Mouse (Mus musculus) hindbrain, embryonic 16.5 days (tissue): ENCODE data around the gene Crispld2. TPM values are rescaled to one million over a fixed set of nuclear protein-coding genes. Genes with fewer than 3 reads are reported as not detected.
A peak's percentile ranks its signal among the peaks of the same experiment; 100 is the strongest.

Experiments used
- ATAC-seq: fragments of 200-750 bp; cut with Nextera tagmentation; 2 replicates; pipeline ENCODE4 v1.8.0; 2017; ENCODE audit warnings: moderate TSS enrichment, moderate library complexity
- H3K27ac ChIP-seq: fragments of 300-500 bp; sonication (generic); 2 replicates; pipeline ENCODE4 v1.5.1; 2014; ENCODE audit warnings: low read depth, mild to moderate bottlenecking, control low read depth, low read length, moderate library complexity
- H3K27me3 ChIP-seq: fragments of 300-500 bp; sonication (generic); replicated peaks from 2 replicates; pipeline ENCODE4 v1.6.1; 2014; ENCODE audit warnings: low read length; ENCODE audit not compliant: control insufficient read depth, insufficient read depth
- H3K36me3 ChIP-seq: fragments of 300-500 bp; sonication (generic); 2 replicates; pipeline ENCODE4 v1.6.1; 2014; ENCODE audit warnings: mild to moderate bottlenecking, low read length, moderate library complexity, mixed read lengths; ENCODE audit not compliant: control insufficient read depth, insufficient read depth
- H3K4me1 ChIP-seq: fragments of 300-500 bp; sonication (generic); 2 replicates; pipeline ENCODE4 v1.6.1; 2014; ENCODE audit warnings: low read depth, low read length; ENCODE audit not compliant: control insufficient read depth, insufficient read depth
- H3K4me2 ChIP-seq: fragments of 300-500 bp; sonication (generic); 2 replicates; pipeline ENCODE4 v1.6.1; 2014; ENCODE audit warnings: mild to moderate bottlenecking, low read length, control low read depth, moderate library complexity
- H3K4me3 ChIP-seq: fragments of 300-500 bp; sonication (generic); 2 replicates; pipeline ENCODE4 v1.5.1; 2014; ENCODE audit warnings: mild to moderate bottlenecking, low read length, control low read depth, moderate library complexity
- H3K9ac ChIP-seq: fragments of 300-500 bp; sonication (generic); 2 replicates; pipeline ENCODE4 v1.6.1; 2014; ENCODE audit warnings: low read depth, mild to moderate bottlenecking, control low read depth, low read length, moderate library complexity
- H3K9me3 ChIP-seq: fragments of 300-500 bp; sonication (generic); 2 replicates; pipeline ENCODE4 v1.6.1; 2014; ENCODE audit warnings: mild to moderate bottlenecking, low read length, moderate library complexity; ENCODE audit not compliant: control insufficient read depth
- WGBS: fragments of 180-500 bp; shearing (Covaris S2); extraction: QIAGEN DNeasy Blood & Tissue Kit; methylation state at CpG from one replicate; pipeline ENCODE4 v1.1.7; 2014; 5-methylcytosine and 5-hydroxymethylcytosine counted together
- polyA plus RNA-seq: library from polyadenylated mRNA; unstranded; fragments of >200 nt; fragmentation: Nextera tagmentation; extraction: Ambion mirVana; gene quantifications from 2 replicates; pipeline ENCODE4 v1.2.1, GENCODE M21; 2015

Crispld2 gene
- polyA plus RNA-seq, 1 experiment from 2014 or later, result 2.7 TPM

DNA sequence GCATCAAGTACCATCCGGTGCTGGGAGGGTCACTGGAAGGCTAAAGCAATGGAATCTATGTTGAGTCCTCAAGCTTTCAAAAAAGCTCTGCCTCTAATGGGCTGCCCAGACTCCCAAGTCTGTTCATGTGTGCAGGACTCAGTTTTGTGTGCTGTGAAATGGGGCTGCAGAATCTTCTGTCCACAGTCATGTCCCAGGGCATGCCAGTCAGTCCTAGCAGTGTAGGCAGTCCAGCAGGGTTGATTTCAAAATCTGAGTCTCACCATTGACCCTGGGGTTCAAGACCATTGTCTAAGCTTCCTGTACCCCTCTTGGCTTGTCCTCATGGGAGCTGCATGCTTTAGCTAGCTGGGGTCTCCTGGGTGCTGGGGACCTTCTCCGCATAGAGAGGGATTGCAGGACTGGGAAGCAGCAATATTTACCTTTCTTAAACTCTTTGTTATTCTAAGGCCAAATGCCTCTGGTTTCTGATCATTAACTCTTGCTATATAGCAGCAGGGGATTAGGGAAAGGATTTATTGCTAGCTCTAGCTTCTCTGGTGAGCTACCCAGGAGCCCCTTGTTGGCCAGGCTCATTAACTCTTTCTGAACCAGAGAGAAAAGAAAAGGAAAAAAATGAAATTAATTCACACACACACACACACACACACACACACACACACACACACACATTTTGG is 12.6 kb downstream of the Crispld2 start:
- H3K27me3 ChIP-seq, result no peaks in the 10 kb centered on the region
- H3K27ac ChIP-seq, result no peak overlapping the region
- H3K4me1 ChIP-seq, result peaks cover 3% of the 10 kb centered on the region
- no peak for ATAC-seq
- no peak overlapping the region for H3K4me3 ChIP-seq
- H3K36me3 ChIP-seq, result no peaks in the 10 kb centered on the region
- no peak overlapping the region for H3K9ac ChIP-seq
- no peak overlapping the region for H3K4me2 ChIP-seq
- no peaks in the 10 kb centered on the region for H3K9me3 ChIP-seq
- WGBS, result 57% methylated on average over 2 of the region's 2 CpGs

DNA sequence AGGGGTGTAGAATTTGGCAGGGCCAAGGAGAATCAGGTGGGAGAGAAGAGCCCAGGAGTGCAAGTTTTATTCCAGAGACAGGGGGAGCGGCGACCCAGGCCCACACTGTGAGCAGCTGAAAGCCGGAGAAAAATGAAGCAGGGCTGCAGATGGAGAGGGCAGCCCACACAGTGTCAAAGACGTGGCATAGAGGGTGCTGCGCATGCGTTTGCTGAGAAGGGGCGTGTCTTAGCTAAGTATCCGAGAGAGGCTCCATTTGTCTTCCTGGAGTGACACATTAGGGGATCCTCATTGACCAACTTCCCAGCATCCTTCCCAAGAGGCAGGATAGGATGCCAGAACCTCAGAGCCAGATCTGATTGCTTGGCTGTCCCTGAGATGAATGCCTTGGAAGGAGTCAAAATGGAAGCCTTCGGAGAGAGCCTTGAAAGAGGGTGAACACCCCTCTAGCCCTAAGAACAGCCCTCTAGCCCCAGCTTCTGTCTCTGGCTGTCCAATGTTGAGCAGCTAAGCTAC is 14.5 kb downstream of the Crispld2 start:
- Histone ChIP-seq H3K4me2 (no peak overlapping the region), H3K4me3 (no peak overlapping the region), H3K9ac (no peak overlapping the region), H3K36me3 (no peaks in the 10 kb centered on the region), H3K27me3 (no peaks in the 10 kb centered on the region; the same call in 1 of the 2 replicates), H3K27ac (no peak overlapping the region), H3K9me3 (no peaks in the 10 kb centered on the region), H3K4me1 (peaks cover 3% of the 10 kb centered on the region)
- ATAC-seq, result peak; percentile 40; the same call in 1 of the 2 replicates
- 37% methylated on average over 9 of the region's 9 CpGs for WGBS

DNA sequence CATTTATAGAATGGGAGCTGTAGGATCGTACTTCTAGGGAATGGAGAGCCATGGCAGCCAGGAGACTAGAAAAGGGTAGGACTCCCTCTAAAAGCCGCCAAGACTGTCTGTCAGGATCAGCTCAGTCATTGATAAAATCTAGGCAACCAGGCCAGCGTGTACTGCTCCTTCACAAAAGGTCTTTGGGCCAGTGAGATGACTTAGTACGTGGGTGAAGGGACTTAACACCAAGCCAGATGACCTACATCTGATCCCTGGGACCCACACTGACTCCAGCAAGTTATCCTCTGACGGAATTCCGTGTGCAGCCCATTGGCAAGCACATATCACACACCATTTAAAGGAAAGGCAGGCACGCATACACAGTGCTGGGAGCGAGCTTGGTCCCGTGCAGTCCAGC is 14.9 kb downstream of the Crispld2 start:
- Histone ChIP-seq H3K4me2 (no peak overlapping the region), H3K4me1 (peaks cover 3% of the 10 kb centered on the region), H3K9ac (no peak overlapping the region), H3K27ac (no peak overlapping the region), H3K4me3 (no peak overlapping the region), H3K27me3 (peaks cover 3% of the 10 kb centered on the region), H3K9me3 (no peaks in the 10 kb centered on the region), H3K36me3 (no peaks in the 10 kb centered on the region)
- WGBS, result 85% methylated on average over 9 of the region's 9 CpGs
- no peak for ATAC-seq

DNA sequence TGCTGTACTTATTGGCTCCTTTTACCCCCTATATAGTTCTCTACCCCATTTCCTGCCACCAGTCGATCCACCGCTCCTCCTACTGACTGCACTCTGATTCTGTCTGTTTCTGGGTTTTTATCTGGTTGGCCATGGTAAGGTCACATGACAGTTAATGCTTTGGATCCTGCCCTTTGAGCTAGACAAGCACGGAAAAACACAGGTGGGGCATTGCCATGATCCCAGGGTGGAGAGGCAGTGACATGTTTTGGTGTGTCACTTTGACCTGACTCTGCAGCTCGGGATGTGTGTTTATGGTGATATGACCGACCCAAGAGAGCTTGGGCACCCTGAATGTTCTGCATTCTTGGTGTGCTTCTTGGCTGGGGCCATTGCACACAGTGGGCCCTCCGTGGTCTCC is 17.0 kb downstream of the Crispld2 start:
- no peaks in the 10 kb centered on the region for H3K36me3 ChIP-seq
- no peaks in the 10 kb centered on the region for H3K9me3 ChIP-seq
- WGBS, result 74% methylated on average over 6 of the region's 6 CpGs
- H3K9ac ChIP-seq, result no peak overlapping the region
- no peak overlapping the region for H3K4me2 ChIP-seq
- no peak for ATAC-seq
- no peak overlapping the region for H3K27ac ChIP-seq
- H3K27me3 ChIP-seq, result peaks cover 3% of the 10 kb centered on the region
- peaks cover under 1% of the 10 kb centered on the region for H3K4me1 ChIP-seq
- no peak overlapping the region for H3K4me3 ChIP-seq

GRCm38 (mm10) chr8:120012491-120012890 is 20.3 kb downstream of the Crispld2 start:
- 82% methylated on average over 8 of the region's 8 CpGs for WGBS
- ATAC-seq, result no peak
- Histone ChIP-seq H3K4me2 (no peak overlapping the region), H3K36me3 (no peaks in the 10 kb centered on the region), H3K27me3 (peaks cover 3% of the 10 kb centered on the region), H3K9ac (no peak overlapping the region), H3K9me3 (no peaks in the 10 kb centered on the region), H3K4me1 (no peaks in the 10 kb centered on the region), H3K4me3 (no peak overlapping the region), H3K27ac (no peak overlapping the region)

GRCm38 (mm10) chr8:120012927-120013326 is 20.7 kb downstream of the Crispld2 start:
- Histone ChIP-seq H3K9me3 (no peaks in the 10 kb centered on the region), H3K36me3 (no peaks in the 10 kb centered on the region), H3K4me3 (no peak overlapping the region), H3K27ac (no peak overlapping the region), H3K4me1 (no peaks in the 10 kb centered on the region), H3K4me2 (no peak overlapping the region), H3K27me3 (peaks cover 3% of the 10 kb centered on the region), H3K9ac (no peak overlapping the region)
- ATAC-seq, result no peak
- WGBS, result 26% methylated on average over 9 of the region's 9 CpGs

DNA sequence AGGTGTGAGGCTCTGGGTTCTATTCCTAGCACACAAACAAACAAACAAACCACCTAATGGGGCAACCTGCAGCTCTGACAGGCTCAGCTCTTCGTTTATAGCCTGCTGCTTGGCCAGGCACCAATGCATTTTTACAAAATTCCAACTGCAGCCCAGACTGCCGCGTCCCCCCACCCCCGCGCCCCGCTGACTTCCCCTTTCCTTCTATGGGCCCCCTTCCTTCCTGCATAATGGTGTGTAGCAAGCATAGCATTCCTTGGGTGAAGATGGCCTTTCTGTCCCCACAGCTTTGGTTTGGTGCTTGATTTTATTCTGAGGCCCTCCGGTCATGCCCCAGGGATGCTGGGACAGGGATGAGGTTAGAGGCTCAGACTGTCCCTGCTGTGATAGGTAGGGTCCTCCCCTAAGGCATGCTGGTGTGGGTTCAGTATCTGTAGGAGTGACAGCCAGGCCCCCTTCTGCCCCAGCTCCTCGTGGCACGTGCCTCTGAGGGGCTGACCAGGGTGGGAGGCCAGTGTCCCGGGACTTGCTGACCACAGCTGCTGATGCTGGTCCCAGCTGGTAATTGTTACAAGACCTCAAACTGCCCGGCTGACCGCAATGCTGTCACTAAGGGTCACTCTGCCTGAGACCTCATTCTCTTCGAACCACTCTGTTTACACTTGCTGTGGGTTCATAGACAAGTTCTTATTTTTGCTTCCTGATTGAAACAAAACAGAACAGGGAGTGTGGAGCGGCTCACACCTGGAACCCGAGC is 22.2 kb downstream of the Crispld2 start:
- Histone ChIP-seq H3K9me3 (no peaks in the 10 kb centered on the region), H3K27me3 (peaks cover 3% of the 10 kb centered on the region), H3K4me1 (no peaks in the 10 kb centered on the region), H3K4me2 (no peak overlapping the region), H3K36me3 (no peaks in the 10 kb centered on the region), H3K9ac (no peak overlapping the region), H3K27ac (no peak overlapping the region), H3K4me3 (no peak overlapping the region)
- no peak for ATAC-seq
- WGBS, result 72% methylated on average over 15 of the region's 15 CpGs

- Histone ChIP-seq H3K4me1 (no peaks in the 10 kb centered on the region), H3K9me3 (no peaks in the 10 kb centered on the region), H3K27ac (no peak overlapping the region), H3K36me3 (no peaks in the 10 kb centered on the region), H3K4me2 (no peak overlapping the region), H3K9ac (no peak overlapping the region), H3K4me3 (no peak overlapping the region), H3K27me3 (peaks cover 3% of the 10 kb centered on the region; the same call in 1 of the 2 replicates)
- ATAC-seq, result no peak
- 92% methylated on average over 8 of the region's 8 CpGs for WGBS
These were observed 23.7 kb downstream of the Crispld2 start for GRCm38 (mm10) chr8:120015916-120016315.

DNA sequence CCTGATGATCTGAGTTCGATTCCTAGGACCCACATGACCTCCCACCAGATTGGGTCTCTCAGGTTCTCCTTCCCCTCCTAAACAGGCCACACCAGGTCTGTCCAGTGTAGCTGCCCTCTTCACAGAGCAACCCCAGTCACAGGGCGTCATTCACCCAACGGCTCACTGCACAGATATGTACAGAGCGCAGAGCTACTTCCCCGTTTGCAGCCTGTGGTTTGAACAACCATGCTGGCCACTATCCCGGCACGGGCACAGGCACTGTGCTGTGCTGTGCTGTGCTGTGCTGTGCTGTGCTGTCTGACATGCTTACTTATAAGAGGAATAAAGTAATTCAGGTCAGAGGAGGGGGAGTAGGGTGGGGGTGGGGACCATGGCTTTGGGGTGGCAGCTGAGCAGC is 24.2 kb downstream of the Crispld2 start:
- Histone ChIP-seq H3K27ac (no peak overlapping the region), H3K36me3 (no peaks in the 10 kb centered on the region), H3K27me3 (peaks cover 3% of the 10 kb centered on the region; the same call in 1 of the 2 replicates), H3K9me3 (no peaks in the 10 kb centered on the region), H3K4me2 (no peak overlapping the region), H3K4me1 (no peaks in the 10 kb centered on the region), H3K9ac (no peak overlapping the region), H3K4me3 (no peak overlapping the region)
- ATAC-seq, result no peak
- 85% methylated on average over 7 of the region's 7 CpGs for WGBS
